Mouse (Mus musculus) spleen, postnatal 14 days (tissue): ENCODE results near the gene Dusp3.
"Not testable (repeated sequence)": the region's sequence is repeated elsewhere in the genome, so short reads cannot be mapped to it uniquely, and the experiment has no call there.

Source experiments
- DNase-seq, 2 experiments: peaks; one replicate each; pipeline ENCODE4 v3.0.0; 2021 to 2022; ENCODE audit warnings: low spot score in 2 of 2

The Dusp3 gene

DNA sequence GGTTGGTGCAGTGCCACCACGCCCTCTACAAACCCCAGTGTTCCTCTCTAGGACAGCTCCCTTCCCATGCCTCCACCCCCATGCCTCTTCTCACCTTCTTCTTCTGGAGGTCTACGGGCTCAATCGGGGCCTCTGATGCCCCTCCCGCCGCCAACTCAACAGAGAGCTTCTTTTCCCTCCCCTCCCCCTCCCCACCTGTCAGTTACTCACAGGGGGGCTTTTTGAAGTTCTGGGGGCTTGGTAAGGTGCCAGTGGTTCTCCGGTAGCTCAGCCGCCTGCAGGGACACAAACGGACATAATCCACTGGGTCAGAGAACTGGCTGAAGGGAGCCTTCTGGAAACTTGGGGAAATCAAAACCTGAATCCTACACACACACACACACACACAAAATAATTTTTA, 24.7 kb upstream of the Dusp3 start:
- no peak for DNase-seq

DNA sequence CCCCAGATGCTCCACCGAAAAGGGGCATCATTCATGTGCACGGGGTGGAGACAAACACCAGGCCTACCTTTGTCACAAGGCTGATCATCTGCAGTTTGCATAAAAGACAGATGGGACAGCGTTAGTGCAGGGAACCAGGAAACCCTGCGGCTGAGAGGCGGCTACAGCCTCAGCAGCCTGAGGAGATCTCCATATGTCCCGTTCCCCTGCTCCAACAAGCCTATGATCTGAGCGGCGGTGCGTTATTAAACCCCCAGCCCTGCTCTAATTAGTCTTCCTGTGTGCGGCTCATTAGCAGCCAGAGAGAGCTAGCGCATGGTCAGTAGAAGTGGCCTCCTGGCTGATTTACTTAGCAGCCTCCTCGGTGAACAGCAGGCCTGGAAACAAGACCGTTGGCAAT, 23.3 kb upstream of the Dusp3 start:
- DNase-seq = no peak

DNA sequence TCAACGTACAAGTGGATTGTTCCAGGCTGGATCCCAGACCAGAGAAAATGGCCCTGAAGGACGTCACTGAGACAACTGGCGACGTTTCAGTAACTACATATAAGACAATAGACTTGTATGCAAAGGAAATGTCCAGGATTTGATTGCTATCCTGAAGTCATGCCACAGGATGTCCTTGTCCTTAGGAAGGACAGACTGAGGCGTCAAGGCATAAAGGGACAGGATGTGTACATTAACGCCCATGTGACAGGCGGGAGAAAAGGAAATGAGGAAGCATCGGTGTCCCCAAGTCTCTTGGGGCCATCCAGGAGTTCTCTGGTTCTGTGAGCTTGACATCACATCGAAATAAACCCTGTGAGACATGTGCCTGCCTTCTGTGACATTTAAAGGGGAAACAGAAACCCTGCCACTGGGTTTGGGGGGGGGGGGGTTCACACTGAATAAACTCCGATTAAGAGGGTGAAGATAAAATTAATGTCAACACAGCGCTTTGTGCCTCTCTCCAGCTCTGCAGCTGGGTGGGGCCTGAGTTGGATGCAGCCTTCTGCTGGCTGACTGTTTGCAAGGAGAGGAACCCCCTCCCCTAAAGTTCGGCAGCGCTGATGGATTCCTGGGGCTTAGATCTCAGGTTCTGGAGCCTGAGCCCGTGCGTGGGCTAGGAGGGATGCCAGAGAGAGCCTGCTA, 22.3 kb upstream of the Dusp3 start:
- DNase-seq = no peak

DNA sequence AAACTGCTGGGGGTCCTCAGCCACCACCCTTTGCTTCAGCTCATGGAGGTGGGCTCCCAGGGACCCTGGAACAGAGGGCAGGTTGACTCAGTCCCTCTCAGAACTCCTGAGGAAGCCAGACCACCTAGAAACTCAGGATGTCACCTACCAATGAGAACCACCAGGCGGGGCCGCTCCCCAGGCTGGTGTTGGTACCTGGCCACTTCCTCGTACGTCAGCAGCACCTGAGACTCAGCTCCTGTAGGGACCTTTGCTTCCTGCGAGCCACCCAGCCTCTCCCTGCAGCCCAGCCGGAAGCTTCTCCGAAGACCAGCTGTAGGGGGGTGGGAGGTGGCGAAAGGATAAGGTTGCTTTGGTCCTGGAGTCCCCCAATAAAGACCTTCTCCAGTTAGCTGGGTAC, 21.6 kb upstream of the Dusp3 start:
- DNase-seq = no peak

DNA sequence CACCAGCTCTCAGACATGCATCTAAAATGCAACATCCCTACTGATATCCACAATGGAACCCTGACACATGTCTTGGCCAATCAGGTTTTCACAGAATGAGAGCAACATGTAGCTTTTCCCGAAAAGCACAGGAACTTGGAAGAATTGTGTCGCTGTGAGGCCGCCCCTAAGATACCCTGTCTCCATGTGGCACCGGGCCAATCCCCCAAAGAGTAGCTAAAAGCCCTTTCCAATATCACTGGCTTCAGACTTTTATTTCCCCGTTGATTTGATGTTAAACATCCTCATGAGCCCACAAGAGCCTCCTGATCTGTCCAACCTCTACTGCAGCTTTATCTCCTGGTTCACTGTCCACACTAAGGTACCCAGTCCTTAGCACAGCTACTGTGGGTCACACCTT, 19.9 kb upstream of the Dusp3 start:
- no peak for DNase-seq

DNA sequence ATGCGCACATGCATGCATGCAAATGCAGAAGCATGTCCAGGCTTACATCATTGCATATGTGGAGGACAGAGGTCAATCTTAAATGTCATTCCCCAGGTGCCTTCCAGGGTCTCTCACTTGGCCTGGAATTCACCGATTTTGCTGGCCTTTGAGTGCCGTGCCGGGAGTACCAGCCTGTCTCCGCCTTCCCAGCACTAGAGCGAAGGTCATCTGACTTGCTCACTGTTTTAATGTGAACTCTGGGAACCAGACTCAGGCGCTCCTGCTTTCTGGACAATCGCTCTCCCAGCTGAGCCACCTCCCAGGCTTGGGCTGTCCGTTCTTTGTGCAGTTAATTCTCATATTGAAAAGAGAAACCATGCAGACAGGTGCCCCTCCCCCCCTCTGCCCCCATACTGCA, 19.5 kb upstream of the Dusp3 start:
- DNase-seq = no peak

DNA sequence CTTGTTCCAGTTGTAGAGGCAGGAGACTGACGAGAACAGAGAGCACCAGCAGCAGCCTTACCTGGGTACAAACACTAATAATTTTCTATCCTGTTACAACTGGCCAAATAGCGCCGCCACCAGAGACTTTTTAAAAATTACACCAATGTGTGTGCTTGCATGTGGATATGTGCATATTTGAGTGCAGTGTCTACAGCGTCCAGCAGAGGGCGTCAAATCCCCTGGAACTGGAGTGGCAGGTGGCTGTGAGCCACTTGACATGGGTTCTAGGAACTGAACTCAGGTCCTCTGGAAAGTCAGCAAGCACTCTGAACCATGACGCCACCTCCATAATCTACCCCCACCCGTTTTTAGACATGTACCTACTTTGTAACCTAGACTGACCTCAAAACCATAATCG, 17.4 kb upstream of the Dusp3 start:
- DNase-seq = no peak

DNA sequence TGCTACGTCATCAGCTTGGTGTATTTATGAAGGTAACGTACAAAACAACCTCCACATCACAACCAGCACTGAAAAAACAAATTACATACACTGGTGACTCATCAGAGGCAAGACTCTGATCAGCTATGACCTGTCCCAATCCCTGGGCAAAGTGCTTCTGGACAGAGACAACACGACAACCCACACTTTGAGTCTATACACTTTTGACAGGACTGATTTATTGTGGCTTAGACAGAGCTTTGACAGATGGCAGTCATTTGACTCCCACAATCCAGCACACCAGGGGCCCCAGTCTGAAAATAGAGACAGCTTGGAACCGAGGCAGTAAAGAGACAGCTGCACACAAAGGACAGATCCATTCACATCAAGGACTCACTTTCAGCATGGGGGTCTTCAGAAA, 12.7 kb upstream of the Dusp3 start:
- DNase-seq = no peak

DNA sequence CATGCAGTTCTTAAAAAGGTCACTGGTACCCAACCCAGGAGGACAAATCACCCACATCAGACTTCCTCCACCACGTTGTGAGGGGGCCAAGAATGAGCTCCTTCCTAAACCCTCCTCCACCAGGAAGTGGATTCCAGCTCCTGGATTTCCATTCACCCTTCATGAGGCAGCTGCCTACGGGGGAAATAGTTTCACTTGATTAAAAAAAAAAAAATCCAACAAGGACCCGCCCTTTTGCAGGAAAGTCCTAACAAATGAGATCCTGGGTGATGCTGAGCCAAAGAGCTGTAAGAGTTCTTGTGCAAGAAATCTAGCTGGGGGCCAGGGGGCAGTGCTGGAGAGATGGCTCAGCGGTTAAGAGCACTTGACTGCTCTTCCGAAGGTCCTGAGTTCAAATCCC, 11.4 kb upstream of the Dusp3 start:
- DNase-seq = no peak

DNA sequence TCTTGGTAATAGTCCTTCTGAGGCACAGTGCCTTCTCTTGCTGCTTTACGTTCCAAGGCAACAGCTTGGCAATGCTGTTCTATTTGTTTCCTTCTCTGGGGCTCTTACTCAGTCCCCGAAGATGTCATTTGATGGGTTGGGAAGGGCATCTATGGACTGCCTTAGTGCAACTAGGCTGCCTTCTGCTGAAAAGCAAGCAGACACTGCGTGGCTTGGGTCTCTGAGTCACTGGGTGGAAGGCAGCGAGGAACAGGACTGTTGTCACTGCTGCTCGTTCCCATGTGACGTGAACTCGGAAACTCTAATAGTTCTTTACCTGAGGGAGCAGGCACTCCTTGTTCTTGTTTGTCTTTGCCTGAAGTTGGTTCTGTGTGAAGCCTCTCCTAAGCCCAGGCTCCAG, 9.1 kb upstream of the Dusp3 start:
- DNase-seq = no peak

DNA sequence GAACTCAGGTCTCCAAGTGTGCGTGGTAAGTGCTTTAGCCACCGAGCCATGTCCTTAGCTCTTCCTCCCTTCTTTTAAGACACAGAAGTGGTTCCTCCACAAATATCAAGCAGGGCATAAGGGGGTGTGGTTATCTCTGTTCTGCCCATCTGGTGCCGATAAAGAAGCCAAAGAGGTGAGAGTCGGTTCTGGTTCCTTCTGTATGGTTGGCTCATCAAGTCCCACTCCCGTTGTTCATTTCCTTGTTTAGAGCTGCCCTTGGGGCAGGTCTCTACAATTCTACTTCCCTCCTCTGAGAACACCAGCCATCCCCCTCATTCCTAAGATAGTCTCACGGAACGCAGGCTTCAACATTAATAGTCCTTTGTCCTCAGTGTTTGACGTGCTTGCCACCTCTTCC, 7.3 kb upstream of the Dusp3 start:
- DNase-seq = no peak

DNA sequence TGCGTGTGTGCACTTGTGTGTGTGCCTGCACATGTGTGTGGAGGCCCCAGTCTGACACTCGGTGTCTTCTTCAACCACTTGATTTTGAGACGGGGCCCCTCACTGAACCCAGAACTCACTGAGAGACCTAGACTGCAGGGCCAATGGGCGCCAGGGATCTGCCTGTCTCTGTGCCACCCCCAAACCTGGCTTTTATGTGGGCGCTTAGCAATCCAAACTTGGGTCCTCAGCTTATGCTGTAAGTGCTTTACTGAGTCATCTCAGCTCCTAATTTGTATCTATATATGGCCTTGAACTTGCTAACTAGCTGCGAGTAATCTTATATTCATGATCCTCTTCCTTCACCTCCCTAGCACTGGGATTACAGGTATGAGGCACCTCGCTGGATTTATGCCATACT, 5.6 kb upstream of the Dusp3 start:
- DNase-seq = no peak

DNA sequence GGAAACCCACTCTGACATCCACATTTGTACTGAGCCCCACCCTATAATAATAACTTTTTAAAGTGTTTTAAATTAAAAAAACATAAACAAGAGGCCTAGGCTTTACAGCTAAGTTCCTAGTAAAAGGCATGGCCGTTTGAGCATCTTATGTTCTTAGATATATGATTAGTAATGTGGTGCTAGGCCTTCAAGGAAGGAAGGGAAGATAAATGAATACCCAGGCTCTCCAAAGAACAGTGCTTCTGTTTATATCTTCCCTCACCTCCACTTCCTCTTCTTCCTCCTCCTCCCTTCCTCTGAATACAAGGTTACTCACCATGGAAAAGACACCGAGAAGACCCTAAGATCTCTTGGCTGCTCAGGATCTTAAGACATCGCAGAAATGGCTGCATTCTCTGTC, 5.0 kb upstream of the Dusp3 start:
- DNase-seq = no peak

DNA sequence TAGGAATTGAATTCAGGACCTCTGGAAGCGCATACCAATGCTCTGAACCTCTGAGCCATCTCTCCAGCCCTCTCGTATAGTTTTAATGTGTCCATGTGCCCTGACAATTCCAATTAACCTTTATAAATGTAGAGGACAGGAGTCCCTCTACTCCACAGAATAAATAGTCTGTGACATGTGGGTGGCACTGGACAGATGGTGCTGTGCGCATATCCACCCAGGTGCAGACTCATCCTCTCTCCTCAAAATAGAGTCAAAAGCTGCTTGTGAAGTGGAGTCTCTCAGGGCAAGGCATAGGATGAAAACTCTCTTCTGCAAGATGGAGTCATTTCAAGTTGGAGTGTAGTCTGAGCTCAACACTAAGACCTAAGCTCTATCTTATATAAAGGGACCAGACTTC, 3.4 kb upstream of the Dusp3 start:
- DNase-seq = no peak

DNA sequence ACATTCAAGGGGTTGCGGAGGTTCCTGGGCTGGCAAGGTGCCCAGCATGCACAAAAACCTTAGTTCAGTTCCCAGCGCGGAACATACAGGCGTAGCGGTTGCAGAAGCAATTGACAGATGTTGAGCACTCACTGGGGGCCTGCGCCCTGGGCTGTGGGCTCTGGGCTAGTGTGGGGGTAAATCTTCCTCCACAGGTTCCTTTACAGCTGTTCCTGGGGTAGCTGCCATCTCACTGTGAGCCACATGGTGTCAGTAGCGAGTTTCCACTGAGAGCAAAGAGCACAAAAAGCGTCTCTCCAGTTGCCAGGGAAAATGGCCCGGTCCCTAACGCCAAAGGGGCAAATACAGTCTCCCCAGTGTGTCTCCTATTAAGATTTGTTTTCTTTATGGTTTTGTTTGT, 823 bp downstream of the Dusp3 start:
- peak; percentile 53 to 61 for DNase-seq

DNA sequence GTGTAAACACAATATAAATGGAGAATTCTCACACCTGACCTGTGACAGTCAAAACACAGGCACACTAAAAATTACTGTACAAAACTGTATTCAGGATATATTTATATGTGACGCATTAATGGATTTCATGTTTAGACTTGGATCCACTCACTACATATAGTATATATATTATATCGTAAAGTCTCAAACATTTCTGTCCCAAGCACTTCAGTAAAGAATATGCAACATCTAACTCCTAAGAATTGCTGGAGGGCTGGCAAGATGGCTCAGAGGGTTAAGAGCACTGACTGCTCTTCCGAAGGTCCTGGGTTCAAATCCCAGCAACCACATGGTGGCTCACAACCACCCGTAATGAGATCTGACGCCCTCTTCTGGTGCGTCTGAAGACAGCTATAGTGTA, 1.4 kb downstream of the Dusp3 start:
- not testable (repeated sequence) for DNase-seq

DNA sequence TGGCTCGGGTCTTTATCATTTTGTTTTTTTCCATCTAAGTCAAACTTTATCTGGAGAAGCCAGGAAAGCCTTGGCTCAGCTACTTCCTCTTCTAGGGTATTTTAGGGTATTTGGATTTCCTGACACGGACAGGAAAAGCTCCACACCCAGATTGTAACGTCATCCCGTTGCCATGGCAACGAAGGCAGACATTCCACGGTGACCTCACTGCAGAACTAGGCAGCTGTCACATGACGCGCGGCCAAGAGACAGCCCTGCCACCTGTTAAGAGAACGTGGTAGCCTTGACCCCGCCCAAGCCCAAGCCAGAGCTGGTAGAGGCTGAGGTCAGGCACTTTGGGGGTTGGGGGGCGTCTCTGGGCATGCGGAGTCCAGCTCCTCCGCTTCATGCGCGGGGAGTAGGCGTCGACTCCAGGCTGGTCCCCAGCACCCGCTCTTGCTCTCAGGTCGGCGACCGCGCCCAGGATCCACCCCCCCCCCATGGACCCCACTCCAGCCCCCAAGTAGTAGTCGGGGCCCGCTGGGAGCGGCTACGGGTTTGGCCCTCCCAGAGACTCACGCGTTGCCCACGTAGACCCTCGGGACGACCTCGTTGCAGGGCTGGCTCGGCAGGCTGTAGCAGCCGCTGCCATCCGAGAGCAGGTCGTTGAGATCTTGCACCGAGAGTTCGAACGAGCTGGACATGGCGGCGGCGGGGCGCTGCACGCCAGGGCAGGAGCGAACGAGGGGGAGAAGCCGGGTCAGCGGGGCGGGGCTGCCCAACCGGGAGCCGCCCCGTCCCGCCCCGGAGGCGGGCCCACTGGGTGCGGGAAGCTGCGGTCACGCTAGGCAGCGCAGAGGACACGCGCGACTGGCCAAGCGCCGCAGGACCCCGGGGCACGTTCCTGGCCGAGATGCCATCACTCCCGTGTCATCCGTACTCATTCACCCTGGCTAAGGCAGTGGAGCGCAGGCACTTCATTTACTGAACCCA, 2.5 kb downstream of the Dusp3 start, which contains the start of gene Cfap97d1:
Cfap97d1 (plus strand) TSS at position 226 of the 972 bp plus-strand sequence.
- peak; percentile 43 to 51 for DNase-seq

DNA sequence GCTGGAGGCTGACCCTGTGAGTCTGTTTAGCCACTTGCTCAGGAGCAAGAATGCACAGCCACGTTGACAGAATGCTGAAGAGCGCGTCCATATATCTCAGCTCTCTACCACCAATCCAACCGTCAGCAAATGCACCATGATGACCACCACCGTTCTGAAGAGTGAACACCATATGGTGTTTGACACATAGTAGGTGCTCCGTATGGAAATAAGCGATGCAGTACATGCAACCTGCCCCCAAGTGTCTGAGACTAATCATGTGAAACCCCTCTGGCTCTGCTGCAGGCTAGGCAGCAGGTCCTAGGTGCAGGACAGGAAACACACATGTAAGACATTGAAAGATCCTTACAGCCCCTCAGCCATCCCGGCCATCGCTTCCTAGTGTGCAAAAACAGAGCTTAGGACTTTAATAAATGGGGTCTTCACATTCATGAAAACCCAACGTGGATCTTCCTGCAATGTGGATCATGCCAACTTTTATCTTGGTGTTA, 3.3 kb downstream of the Dusp3 start:
- no peak for DNase-seq

DNA sequence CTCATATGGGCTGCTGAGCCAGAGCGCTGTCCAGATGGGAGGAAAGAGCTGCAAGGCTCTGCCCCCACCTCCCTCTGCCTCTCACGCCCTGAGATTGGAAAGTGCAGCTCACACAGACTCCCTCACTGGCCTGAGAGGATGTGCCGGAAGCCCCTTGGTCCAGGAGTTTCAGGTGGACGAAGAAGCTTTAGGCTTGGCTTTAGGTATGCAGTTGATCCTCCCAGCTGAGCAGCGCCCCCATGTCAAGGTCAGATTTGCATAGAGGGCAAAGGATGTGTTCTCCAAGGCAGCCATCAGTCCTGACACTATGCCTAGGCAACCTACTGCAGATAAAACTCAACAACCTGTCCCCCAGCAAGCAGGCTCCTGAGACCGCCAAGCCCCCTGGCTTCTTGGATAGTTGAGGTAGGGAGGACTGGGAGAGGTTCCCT, 3.8 kb downstream of the Dusp3 start:
- no peak for DNase-seq

DNA sequence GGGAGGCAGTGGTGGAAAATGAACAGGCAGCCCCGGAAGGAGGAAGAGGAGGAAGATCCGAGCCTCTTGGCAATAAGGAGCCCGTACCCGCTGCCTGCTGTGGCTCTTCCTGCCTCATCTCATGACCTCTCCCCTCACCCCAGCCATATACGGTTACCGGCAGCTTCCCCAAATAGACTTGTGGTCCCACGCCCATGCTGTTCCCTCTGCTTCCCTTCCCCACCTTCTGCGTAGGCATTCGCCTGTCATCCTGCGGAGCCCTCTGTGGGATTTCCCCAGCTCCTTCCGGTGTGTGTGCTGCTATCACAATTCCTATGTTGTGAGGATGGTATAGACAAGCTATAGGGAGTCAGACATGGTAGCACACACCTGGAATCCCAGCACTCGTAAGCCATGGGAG, 5.0 kb downstream of the Dusp3 start:
- DNase-seq = no peak

DNA sequence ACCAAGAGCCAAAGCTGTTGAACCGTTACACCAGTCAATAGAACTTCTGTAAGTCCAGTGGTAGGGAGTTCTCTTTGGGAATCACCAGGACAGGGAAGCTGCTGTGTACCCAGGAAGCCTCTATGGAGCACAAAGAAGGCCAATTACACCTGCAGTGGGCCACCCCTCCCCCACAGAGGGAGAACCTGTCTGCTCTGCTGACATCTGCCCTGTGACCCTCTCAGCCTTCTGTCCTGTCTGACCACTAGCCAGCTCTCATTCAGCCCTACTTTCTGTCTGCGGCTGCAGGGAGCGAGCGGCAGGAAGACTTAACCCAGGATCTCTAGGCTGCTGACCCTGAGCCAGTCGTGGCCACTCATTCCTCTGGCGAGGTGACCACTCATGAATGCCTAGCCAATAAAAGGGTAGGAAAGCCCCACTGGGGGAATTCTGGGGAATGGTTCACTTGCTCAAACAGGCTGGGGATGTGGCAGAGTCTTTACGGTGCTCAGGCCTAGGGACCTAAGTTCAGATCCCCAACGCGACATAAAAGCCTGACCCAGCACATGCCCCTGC, 6.1 kb downstream of the Dusp3 start:
- DNase-seq = no peak

DNA sequence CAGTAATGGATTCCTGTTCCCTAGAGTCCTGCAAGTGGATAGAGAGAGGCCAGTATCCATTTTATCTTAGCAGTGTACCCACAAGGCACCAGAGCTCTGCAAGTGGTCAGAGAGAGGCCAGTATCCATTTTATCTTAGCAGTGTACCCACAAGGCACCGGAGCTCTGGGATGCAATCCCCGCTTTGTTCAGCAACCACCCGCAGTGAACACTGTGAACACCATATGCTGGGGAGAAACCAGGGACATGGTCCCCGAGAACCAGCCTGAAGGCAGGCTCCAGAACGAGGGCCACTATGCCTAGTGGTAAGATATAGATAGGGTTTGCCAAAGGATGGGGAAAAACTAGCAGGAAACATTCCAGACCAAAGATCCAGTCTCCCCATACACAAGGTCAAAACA, 7.7 kb downstream of the Dusp3 start:
- no peak for DNase-seq

DNA sequence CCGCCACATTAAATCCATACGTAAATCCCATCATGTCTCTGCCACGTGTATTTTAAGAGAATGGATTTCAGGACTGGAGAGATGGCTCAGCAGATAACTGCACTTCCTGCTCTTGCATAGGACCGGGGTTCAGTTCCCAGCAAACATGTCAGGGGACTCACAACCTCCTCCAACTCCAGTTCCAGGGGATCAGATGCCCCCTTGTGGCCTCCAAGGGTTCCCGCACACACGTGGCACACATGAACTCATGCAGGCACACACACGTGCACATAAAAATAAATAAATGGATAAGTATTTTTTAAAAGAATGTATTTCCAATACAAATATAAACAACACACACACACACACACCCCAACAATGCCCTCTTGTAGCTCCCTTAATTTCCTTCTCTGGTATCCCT, 9.9 kb downstream of the Dusp3 start:
- no peak for DNase-seq
